9 mouse cellular contexts compared by ENCODE assay signal in the genomic region with DNA sequence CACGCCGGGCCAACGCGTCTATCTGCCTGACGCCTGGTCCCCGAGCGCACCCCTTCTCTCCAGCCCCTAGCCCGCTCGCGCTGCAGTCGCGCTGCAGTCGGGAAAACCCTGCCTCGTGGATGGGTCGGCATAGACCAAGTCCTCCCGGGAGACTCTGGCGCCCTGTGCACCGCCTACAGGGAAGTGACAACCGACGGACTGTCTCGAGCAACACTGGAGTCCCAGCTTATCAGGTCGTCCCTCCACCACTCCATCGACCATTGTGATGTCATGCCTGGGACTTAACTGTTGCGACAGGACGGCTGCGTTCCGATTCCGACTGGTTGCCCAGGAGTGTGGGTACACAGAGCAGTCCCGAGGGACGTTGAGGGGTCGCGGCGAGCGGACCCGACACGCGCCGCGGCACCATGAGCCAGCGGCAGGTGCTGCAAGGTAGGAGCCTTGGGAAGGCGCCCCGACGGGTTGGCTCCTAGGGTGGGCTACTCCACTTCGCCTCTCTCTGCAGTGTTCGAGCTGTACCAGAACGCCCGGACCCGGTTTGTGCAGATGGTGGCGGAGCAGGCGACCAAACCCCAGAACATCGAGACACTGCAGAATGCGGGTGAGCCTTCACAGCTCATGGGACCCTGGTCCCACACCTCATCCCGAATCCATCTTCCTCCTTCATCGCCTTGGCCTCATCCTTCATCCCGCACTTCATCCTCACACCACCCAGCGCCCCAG. TPM values are rescaled to one million over a fixed set of nuclear protein-coding genes. Genes with fewer than 3 reads are reported as not detected.
A peak's percentile ranks its signal among the peaks of the same experiment; 100 is the strongest.
DNase-seq lines count a peak whose midpoint lies in the region; ATAC-seq and TF ChIP-seq lines count a peak whose summit lies in the region.
"Had no signal": no experiment of that assay in that cellular context is flagged by ENCODE, and none has a peak within 500 bp of the region (broad histone marks: within the 10 kb centered on the region; RNA-seq: fewer than 3 reads in every experiment).

No protein-coding gene starts in this region.

- peak; percentile 34 to 45 for DNase-seq in cerebellum, postnatal 10 days
- DNase-seq in testis, postnatal 10 days (ENCODE audit: low spot score) = no peak
- peak; percentile 68 for DNase-seq in neural tube, embryonic 10.5 days (ENCODE audit: extremely low spot score, low spot score)
- no peak for DNase-seq in frontal cortex, postnatal 36 days (ENCODE audit: low spot score in 2 of 2)

- peak; percentile 28; the same call in 1 of the 2 replicates for TF ChIP-seq CTCF in testis, adult 2 months (IDR thresholded peaks at IDR 0.05; ENCODE audit: control insufficient read depth, insufficient read depth, insufficient replicate concordance, low read depth, low read length)

- no peaks in the 10 kb centered on the region for H3K36me3 ChIP-seq in testis, adult 2 months (ENCODE audit: control insufficient read depth, insufficient read depth, low read length)
- no peaks in the 10 kb centered on the region for H3K36me3 ChIP-seq in heart, embryonic 13.5 days
- H3K36me3 ChIP-seq in limb, embryonic 13.5 days = no peaks in the 10 kb centered on the region

- peaks cover 4% of the 10 kb centered on the region; the same call in 1 of the 2 replicates for H3K27me3 ChIP-seq in testis, adult 2 months (ENCODE audit: control insufficient read depth, insufficient read depth, low read length)
- H3K27me3 ChIP-seq in heart, embryonic 13.5 days (replicated peaks) = peaks cover 77% of the 10 kb centered on the region
- peaks cover 67% of the 10 kb centered on the region for H3K27me3 ChIP-seq in limb, embryonic 13.5 days

- no peak for ATAC-seq in cerebellum, adult (ENCODE audit: insufficient number of reproducible peaks, low FRiP score, low TSS enrichment)
- no peak for ATAC-seq in heart, embryonic 13.5 days (ENCODE audit: extremely low read depth, insufficient number of reproducible peaks, low FRiP score, low TSS enrichment)
- no peak for ATAC-seq in limb, embryonic 13.5 days (ENCODE audit: low FRiP score, low read depth)

- H3K9me3 ChIP-seq in heart, embryonic 13.5 days = no peaks in the 10 kb centered on the region
- no peaks in the 10 kb centered on the region for H3K9me3 ChIP-seq in limb, embryonic 13.5 days

- H3K4me3 ChIP-seq in testis, adult 2 months (ENCODE audit: control insufficient read depth, low read depth, low read length) = peak overlapping the region; percentile 89
- H3K4me3 ChIP-seq in heart, embryonic 13.5 days = peak overlapping the region; percentile 39
- H3K4me3 ChIP-seq in limb, embryonic 13.5 days = peak overlapping the region; percentile 19
- H3K4me3 ChIP-seq: myocyte had no signal

- peaks cover 12% of the 10 kb centered on the region for H3K4me1 ChIP-seq in testis, adult 2 months (ENCODE audit: control insufficient read depth, insufficient read depth, low read length)
- peaks cover 17% of the 10 kb centered on the region for H3K4me1 ChIP-seq in heart, embryonic 13.5 days
- H3K4me1 ChIP-seq in limb, embryonic 13.5 days = peaks cover 10% of the 10 kb centered on the region

- under 1% methylated on average over 56 of the region's 56 CpGs for WGBS in heart, embryonic 13.5 days
- WGBS in limb, embryonic 13.5 days = under 1% methylated on average over 56 of the region's 56 CpGs

- H3K9ac ChIP-seq in heart, embryonic 13.5 days = no peak overlapping the region
- no peak overlapping the region for H3K9ac ChIP-seq in limb, embryonic 13.5 days

- H3K27ac ChIP-seq in testis, adult 2 months (ENCODE audit: control insufficient read depth, insufficient read depth, low read depth, low read length) = peak overlapping the region; percentile 80; the same call in 1 of the 2 replicates
- no peak overlapping the region for H3K27ac ChIP-seq in heart, embryonic 13.5 days (replicated peaks)
- no peak overlapping the region for H3K27ac ChIP-seq in limb, embryonic 13.5 days

- peak; percentile 96; the same call in 1 of the 2 replicates for TF ChIP-seq POLR2A in testis, adult 2 months (IDR thresholded peaks at IDR 0.05; ENCODE audit: control insufficient read depth, low read depth, low read length)

- H3K4me2 ChIP-seq in heart, embryonic 13.5 days = peak overlapping the region; percentile 59
- H3K4me2 ChIP-seq in limb, embryonic 13.5 days (replicated peaks) = peak overlapping the region; percentile 31

RNA-seq across cellular contexts. Expression of gene Spag6, which starts 5.0 kb away (rescaled TPM):
- polyA plus RNA-seq in testis, adult 2 months (2012; rRNA removed) = 97.3 and 108 TPM in 2 replicates
- polyA plus RNA-seq in heart, embryonic 13.5 days (2015; fragmentation: Nextera tagmentation; extraction: Ambion mirVana) = 0.17 TPM in 1 of 2 replicates, not detected in the other
- polyA plus RNA-seq in limb, embryonic 13.5 days (2015; fragmentation: Nextera tagmentation; extraction: Ambion mirVana) = 0.13 TPM in 1 of 2 replicates, not detected in the other

RNA-seq across cellular contexts. Expression of gene Bmi1, which starts 22.0 kb away (rescaled TPM):
- 113 and 166 TPM in 2 replicates for polyA plus RNA-seq in testis, adult 2 months (2012; rRNA removed)
- 11.5 and 12.8 TPM in 2 replicates for polyA plus RNA-seq in heart, embryonic 13.5 days (2015; fragmentation: Nextera tagmentation; extraction: Ambion mirVana)
- 23.3 and 23.7 TPM in 2 replicates for polyA plus RNA-seq in limb, embryonic 13.5 days (2015; fragmentation: Nextera tagmentation; extraction: Ambion mirVana)

RNA-seq across cellular contexts. Expression of gene Commd3, which starts 26.6 kb away (rescaled TPM):
- polyA plus RNA-seq in testis, adult 2 months (2012; rRNA removed) = 45.1 and 58.2 TPM in 2 replicates
- 164 and 184 TPM in 2 replicates for polyA plus RNA-seq in heart, embryonic 13.5 days (2015; fragmentation: Nextera tagmentation; extraction: Ambion mirVana)
- polyA plus RNA-seq in limb, embryonic 13.5 days (2015; fragmentation: Nextera tagmentation; extraction: Ambion mirVana) = 243 and 250 TPM in 2 replicates

Comparison
In these comparisons a context has a peak if more than half of its experiments do, and no peak if none do; other contexts are left out.
1. DNase-seq: peak in cerebellum, postnatal 10 days (2 of 2) and neural tube, embryonic 10.5 days (single experiment); none in testis, postnatal 10 days (single experiment) and frontal cortex, postnatal 36 days (0 of 2).
2. H3K4me3 ChIP-seq: peak in every context shown above with its lines; median percentile 89 in testis, adult 2 months; 39 in heart, embryonic 13.5 days; 19 in limb, embryonic 13.5 days.
3. RNA of gene Spag6, which starts 5.0 kb away (polyA plus RNA-seq): 97.3 to 108 TPM in testis, adult 2 months; 0.13 TPM in limb, embryonic 13.5 days and 0.17 TPM in heart, embryonic 13.5 days; every median in the first group is over 10 times any median in the second.